8 mouse cellular contexts compared by ENCODE assay signal in genomic region chr1:119648205-119649111, GRCm38 (mm10). TPM values are rescaled to one million over a fixed set of nuclear protein-coding genes. Genes with fewer than 3 reads are reported as not detected.
DNase-seq lines count a peak whose midpoint lies in the region; ATAC-seq and TF ChIP-seq lines count a peak whose summit lies in the region.

Gene Epb41l5 (minus strand): TSS chr1:119649000.

- no peaks in the 10 kb centered on the region for H3K36me3 ChIP-seq in hindbrain, postnatal 0 days (ENCODE audit: insufficient read depth, low read length)
- H3K36me3 ChIP-seq in macrophage (ENCODE audit: inconsistent target), result no peaks in the 10 kb centered on the region

- H3K27ac ChIP-seq in hindbrain, postnatal 0 days, result peak within 1 kb of the TSS; percentile 76
- no peak within 1 kb of the TSS for H3K27ac ChIP-seq in macrophage

- peak; percentile 69 to 74 for DNase-seq in gastrocnemius, adult 8-10 months (ENCODE audit: low spot score in 2 of 2)
- peak; percentile 94 for DNase-seq in hindbrain, postnatal 0 days (ENCODE audit: low spot score)
- peak; percentile 60 to 71 for DNase-seq in left cerebral cortex, adult 18-20 months (ENCODE audit: low spot score in 2 of 2)
- DNase-seq in right cerebral cortex, adult 18-20 months, result peak; percentile 60
- DNase-seq in urinary bladder, adult 2 months (ENCODE audit: low spot score), result peak; percentile 75

- TF ChIP-seq CTCF in hindbrain, postnatal 0 days (IDR thresholded peaks at IDR 0.05; ENCODE audit: low read depth), result no peak

- under 1% methylated on average over 86 of the region's 86 CpGs for WGBS in hindbrain, postnatal 0 days
- under 1% methylated on average over 84 of the region's 86 CpGs for WGBS in macrophage (ENCODE audit: missing documents)

- peak within 1 kb of the TSS; percentile 70 for H3K4me3 ChIP-seq in hindbrain, postnatal 0 days (ENCODE audit: low read length)
- H3K4me3 ChIP-seq in macrophage (ENCODE audit: inconsistent target), result peak within 1 kb of the TSS; percentile 31

- peaks cover 5% of the 10 kb centered on the region; the same call in 1 of the 2 replicates for H3K4me1 ChIP-seq in hindbrain, postnatal 0 days (ENCODE audit: insufficient read depth, low read length)

- H3K9ac ChIP-seq in hindbrain, postnatal 0 days (replicated peaks; ENCODE audit: low read length), result peak within 1 kb of the TSS; percentile 58

- H3K79me2 ChIP-seq in macrophage (ENCODE audit: inconsistent target), result no peaks in the 10 kb centered on the region

- no peaks in the 10 kb centered on the region for H3K27me3 ChIP-seq in hindbrain, postnatal 0 days (ENCODE audit: insufficient read depth, low read length)

- no peaks in the 10 kb centered on the region for H3K9me3 ChIP-seq in hindbrain, postnatal 0 days (ENCODE audit: low read length)

- peak within 1 kb of the TSS; percentile 82 for H3K4me2 ChIP-seq in hindbrain, postnatal 0 days (ENCODE audit: low read depth, low read length)

- peak; percentile 63 for ATAC-seq in activated CD4-positive, CD25-positive, alpha-beta regulatory T cell, adult 4 months
- ATAC-seq in common myeloid progenitor, adult 5-6 weeks (replicated peaks; ENCODE audit: low read depth, poor library complexity, severe bottlenecking), result peak; percentile 88
- peak; percentile 97 for ATAC-seq in hindbrain, postnatal 0 days

RNA-seq across cellular contexts. Expression of gene Epb41l5, which starts in this region (rescaled TPM):
- polyA plus RNA-seq in activated CD4-positive, CD25-positive, alpha-beta regulatory T cell, adult 4 months (2017; shearing (Covaris generic)), result under 1 TPM; 0.19 to 0.37 TPM
- total RNA-seq in common myeloid progenitor, adult 5-6 weeks (2017), result 2.1 and 7.8 TPM in 2 replicates
- 1 to 10 TPM; 4.4 to 5.9 (median 5.6) TPM for total RNA-seq in gastrocnemius, adult 8-10 months (2022)
- 10.9 and 13.0 TPM in 2 replicates for total RNA-seq in hindbrain, postnatal 0 days (2014; rRNA removed)
- 11.5 and 11.6 TPM in 2 replicates for polyA plus RNA-seq in hindbrain, postnatal 0 days (2015; fragmentation: Nextera tagmentation; extraction: Ambion mirVana)
- total RNA-seq in left cerebral cortex, adult 18-20 months (2021), result 1 to 10 TPM; 6.1 to 6.4 TPM
- total RNA-seq in macrophage (2018; cell fraction: chromatin; rRNA removed), result 1 to 10 TPM in 13 of 26 experiments, under 1 TPM in 12, not detected in 1; 0.17 to 2.3 (median 1.1) TPM
- under 1 TPM; 0.14 to 0.88 (median 0.31) TPM for total RNA-seq in macrophage (2018; cell fraction: cytosol; rRNA removed)
- total RNA-seq in macrophage (2018; cell fraction: nucleus; rRNA removed), result 1 to 10 TPM in 8 of 26 experiments, under 1 TPM in 17, not detected in 1; 0.11 to 3.7 (median 0.51) TPM
- polyA plus RNA-seq in macrophage (2018), result 0.45 to 1.0 TPM (median 0.46 TPM) in 3 replicates
- polyA plus RNA-seq in urinary bladder, adult 2 months (2012; rRNA removed), result 10.2 and 13.1 TPM in 2 replicates

Comparison
In these comparisons a context has a peak if more than half of its experiments do, and no peak if none do; other contexts are left out.
1. Peak in ATAC-seq in activated CD4-positive, CD25-positive, alpha-beta regulatory T cell, adult 4 months; RNA of the gene not detected or under 1 TPM.